Mouse (Mus musculus) liver, embryonic 14 days (tissue): ENCODE data around the gene Ccl21b. TPM values are rescaled to one million over a fixed set of nuclear protein-coding genes. Genes with fewer than 3 reads are reported as not detected.

ENCODE experiments used
- polyA plus RNA-seq: library from polyadenylated mRNA; depleted of rRNA; stranded (reverse); fragments of >200 nt; gene quantifications from 2 replicates; pipeline ENCODE4 v1.2.3, GENCODE M21; 2012; rRNA removed

Ccl21b gene
- not detected in 2 replicates for polyA plus RNA-seq

DNA sequence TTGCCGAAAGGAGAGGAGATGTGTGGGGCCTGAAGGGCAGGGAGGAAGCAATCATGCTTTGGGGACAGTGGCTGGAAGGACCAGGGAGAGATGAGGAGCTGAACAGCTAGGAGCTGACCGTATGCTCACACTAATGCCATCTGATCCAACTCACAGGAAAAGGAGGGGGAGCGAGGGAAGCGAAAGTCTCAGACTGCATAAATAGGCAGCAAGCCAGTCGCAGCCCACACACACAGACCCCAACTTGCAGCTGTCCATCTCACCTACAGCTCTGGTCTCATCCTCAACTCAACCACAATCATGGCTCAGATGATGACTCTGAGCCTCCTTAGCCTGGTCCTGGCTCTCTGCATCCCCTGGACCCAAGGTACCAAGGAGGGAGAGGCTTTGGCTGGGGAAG is at the start of gene Ccl21b:
Ccl21b (plus strand) TSS at position 301 of the 400 bp plus-strand sequence.

DNA sequence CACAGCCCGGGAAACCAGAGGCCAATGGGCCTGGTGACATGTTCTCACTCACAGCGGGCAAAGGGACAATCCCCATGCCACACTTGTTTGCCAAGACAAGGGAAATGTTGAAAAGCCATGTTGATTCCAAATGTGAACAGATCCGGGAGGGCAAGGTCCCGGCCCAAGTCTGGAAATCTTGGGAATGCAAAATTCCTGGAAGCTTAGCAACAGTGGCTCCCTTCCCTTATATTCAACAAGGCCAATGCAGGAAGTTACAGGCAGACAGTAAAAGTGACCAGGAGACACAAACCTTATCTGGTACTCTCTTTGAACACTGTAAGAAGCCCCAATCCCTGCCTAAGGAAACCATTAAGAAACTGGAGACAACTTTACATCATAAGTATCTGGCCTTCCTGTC is 15.2 kb upstream of the Ccl21b start, which contains the start of gene Gm10600:
Gm10600 (plus strand) TSS at position 301 of the 400 bp plus-strand sequence.

DNA sequence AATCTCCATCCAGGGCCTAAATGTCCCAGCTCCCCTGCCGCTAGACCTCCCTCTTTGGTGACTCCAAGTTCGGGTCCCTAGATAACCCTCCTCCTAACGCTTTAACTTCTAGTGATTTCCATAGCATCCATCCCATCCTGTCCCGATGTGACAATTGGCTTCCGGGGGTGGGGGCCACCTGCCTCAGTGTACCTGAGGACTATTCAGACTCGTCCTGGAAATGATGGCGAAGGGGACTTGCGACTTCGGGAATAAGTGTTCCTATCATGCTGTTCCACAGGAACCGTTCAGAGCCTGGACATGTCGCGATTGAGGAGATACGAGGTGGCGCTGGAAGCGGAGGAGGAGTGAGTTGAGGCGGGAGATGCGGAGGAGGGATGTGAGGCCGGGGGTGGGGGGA is 38.4 kb downstream of the Ccl21b start, which contains the start of gene Gm21953:
Gm21953 (plus strand) TSS at position 301 of the 400 bp plus-strand sequence.

Other genes with a start within 250 kb of the Ccl21b start
- gene Gm21093, start 221.0 kb upstream of the Ccl21b start, polyA plus RNA-seq, result not detected in 2 replicates
- not detected in 2 replicates for gene Gm3893, start 164.6 kb upstream of the Ccl21b start, polyA plus RNA-seq
- gene Gm13304, start 140.9 kb upstream of the Ccl21b start, polyA plus RNA-seq, result not detected in 2 replicates
- not detected in 2 replicates for gene Gm13306, start 102.3 kb upstream of the Ccl21b start, polyA plus RNA-seq
- gene Gm13305, start 87.2 kb upstream of the Ccl21b start, polyA plus RNA-seq, result 0.14 TPM in 2 replicates
- gene Gm10600, start 15.1 kb upstream of the Ccl21b start, polyA plus RNA-seq, result not detected in 2 replicates
- not detected in 2 replicates for gene Gm21953, start 38.5 kb downstream of the Ccl21b start, polyA plus RNA-seq
- gene Fam205a3, start 62.6 kb downstream of the Ccl21b start, polyA plus RNA-seq, result not detected in 2 replicates
- gene Gm21586, start 183.6 kb downstream of the Ccl21b start, polyA plus RNA-seq, result not detected in 2 replicates
- 0.02 and 0.03 TPM in 2 replicates for gene Gm2163, start 211.0 kb downstream of the Ccl21b start, polyA plus RNA-seq